Mouse (Mus musculus): Measurements from ENCODE around the gene Arid3a. TPM values are rescaled to one million over a fixed set of nuclear protein-coding genes. Genes with fewer than 3 reads are reported as not detected.
A peak's percentile ranks its signal among the peaks of the same experiment; 100 is the strongest.

Gene Arid3a
- polyA plus RNA-seq, 1 experiment from 2014 or later = 5.4 TPM

DNA sequence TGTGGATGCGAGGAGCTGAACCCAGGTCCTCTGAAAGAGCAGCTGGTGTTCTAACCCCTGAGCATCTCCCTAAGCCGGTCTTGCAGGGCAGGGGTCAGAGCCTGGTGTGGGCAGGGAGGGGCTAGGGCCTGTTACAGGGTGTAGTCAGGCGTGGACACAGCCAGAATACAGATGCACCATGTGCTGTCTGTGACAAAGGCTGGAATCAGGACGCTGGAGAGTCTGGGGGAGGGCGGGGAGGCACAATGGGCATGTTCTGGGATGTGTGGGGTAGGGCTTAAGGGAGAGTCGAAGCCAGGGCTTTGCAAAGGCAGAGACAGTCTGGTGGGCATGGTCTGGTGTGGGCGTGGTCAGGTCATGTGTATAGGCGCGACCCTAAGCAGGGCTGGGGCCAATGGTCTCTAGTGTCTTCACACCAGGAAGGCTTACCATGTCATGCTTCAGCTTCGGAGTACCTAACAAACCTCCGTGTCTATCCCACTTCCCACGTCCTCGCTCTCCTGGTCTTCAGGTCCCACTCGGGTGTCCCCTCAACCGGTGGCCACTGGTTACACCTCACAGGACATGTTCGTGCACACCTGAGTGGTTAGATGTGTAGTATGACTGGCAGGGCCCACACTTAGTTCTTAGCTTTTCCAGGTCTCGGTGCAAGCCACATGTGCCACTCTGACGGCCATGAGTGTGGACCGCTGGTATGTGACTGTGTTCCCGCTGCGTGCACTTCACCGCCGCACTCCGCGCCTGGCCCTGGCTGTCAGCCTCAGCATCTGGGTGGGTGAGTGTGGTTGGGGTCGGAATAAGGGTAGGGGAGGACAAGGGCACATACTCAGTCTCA, 6.6 kb upstream of the Arid3a start:
- peaks cover 61% of the 10 kb centered on the region for H3K27me3 ChIP-seq (ENCODE audit: insufficient read depth, low read length)
- peak overlapping the region; percentile 55; the same call in 1 of the 2 replicates for H3K4me2 ChIP-seq
- H3K9me3 ChIP-seq (ENCODE audit: low read depth, low read length) = no peaks in the 10 kb centered on the region
- DNase-seq = no peak
- H3K9ac ChIP-seq = no peak overlapping the region
- no peak overlapping the region for H3K27ac ChIP-seq (ENCODE audit: low read depth)
- peaks cover 5% of the 10 kb centered on the region; the same call in 1 of the 2 replicates for H3K4me1 ChIP-seq (ENCODE audit: insufficient read depth)
- ATAC-seq (ENCODE audit: insufficient read depth) = no peak
- peak overlapping the region; percentile 28 for H3K4me3 ChIP-seq (ENCODE audit: low read depth, low read length)
- H3K36me3 ChIP-seq (ENCODE audit: insufficient read depth) = no peaks in the 10 kb centered on the region
- whole genome bisulfite sequencing = 17% methylated on average over 26 of the region's 26 CpGs
- TF ChIP-seq CTCF (IDR thresholded peaks at IDR 0.05; ENCODE audit: low read depth) = no peak

- H3K4me2 ChIP-seq = peak within 1 kb of the TSS; percentile 55
- 4% methylated on average over 39 of the region's 41 CpGs for WGBS
- peak within 1 kb of the TSS; percentile 28 for H3K4me3 ChIP-seq (ENCODE audit: low read depth, low read length)
- peaks cover 61% of the 10 kb centered on the region for H3K27me3 ChIP-seq (ENCODE audit: insufficient read depth, low read length)
- no peak within 1 kb of the TSS for H3K27ac ChIP-seq (ENCODE audit: low read depth)
- ATAC-seq (ENCODE audit: insufficient read depth) = no peak
- no peaks in the 10 kb centered on the region for H3K9me3 ChIP-seq (ENCODE audit: low read depth, low read length)
- H3K4me1 ChIP-seq (ENCODE audit: insufficient read depth) = peaks cover 2% of the 10 kb centered on the region; the same call in 1 of the 2 replicates
- peak within 1 kb of the TSS; percentile 34; the same call in 1 of the 2 replicates for H3K9ac ChIP-seq
- no peak for DNase-seq
- H3K36me3 ChIP-seq (ENCODE audit: insufficient read depth) = no peaks in the 10 kb centered on the region
- no peak for TF ChIP-seq CTCF (IDR thresholded peaks at IDR 0.05; ENCODE audit: low read depth)
These were observed 5.8 kb upstream of the Arid3a start, which contains the start of gene R3hdm4 for GRCm38 (mm10) chr10:79920958-79921535. Gene R3hdm4, minus strand, starts transcription at chr10:79921208.

DNA sequence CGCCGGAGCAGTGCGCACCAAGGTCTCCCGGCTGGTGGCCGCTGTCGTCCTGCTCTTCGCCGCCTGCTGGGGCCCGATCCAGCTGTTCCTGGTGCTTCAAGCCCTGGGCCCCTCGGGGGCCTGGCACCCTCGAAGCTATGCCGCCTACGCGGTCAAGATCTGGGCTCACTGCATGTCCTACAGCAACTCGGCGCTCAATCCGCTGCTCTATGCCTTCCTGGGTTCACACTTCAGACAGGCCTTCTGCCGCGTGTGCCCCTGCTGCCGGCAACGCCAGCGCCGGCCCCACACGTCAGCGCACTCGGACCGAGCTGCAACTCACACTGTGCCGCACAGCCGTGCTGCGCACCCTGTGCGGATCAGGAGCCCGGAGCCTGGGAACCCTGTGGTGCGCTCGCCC, 5.3 kb upstream of the Arid3a start:
- peaks cover 61% of the 10 kb centered on the region for H3K27me3 ChIP-seq (ENCODE audit: insufficient read depth, low read length)

DNA sequence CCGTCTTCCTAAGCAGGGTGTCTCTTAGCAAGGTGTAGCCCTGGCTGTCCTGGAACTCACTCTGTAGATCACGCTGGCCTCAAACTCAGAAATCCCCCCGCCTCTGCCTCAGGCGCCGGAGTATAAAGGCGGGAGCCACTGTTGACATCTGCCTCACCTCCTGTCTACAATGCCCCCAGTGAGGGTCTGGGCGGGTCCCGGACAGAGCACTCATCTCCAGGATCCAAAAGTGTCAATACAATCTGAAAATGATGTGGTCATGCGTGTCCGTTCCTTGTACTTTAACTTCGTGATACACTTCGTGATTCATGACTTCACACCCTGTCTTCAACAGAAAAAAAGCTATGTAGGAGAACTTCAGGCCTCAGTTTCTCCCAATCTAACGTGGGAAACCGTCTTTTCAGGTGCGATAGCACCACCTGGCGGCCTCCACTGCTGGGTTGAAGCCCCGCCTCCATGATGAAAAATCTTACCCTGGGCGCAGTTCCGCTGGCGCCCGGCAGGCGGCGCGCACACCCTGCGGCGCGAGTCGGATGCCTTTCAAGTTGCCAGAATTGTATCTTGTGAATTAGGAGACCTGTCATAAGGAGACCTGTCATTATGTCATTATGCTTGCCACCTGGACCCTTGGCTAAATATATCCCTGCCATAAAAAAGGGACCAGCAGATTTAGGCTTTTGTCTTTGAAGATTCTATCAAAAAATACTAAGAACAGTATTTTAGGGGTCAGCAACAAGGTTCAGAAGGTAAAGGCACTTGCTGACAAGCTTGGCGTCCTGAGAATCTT, 1.7 kb upstream of the Arid3a start:
- Histone ChIP-seq H3K36me3 (ENCODE audit: insufficient read depth) (no peaks in the 10 kb centered on the region), H3K27ac (ENCODE audit: low read depth) (no peak overlapping the region), H3K9ac (no peak overlapping the region), H3K27me3 (ENCODE audit: insufficient read depth, low read length) (peaks cover 33% of the 10 kb centered on the region), H3K4me3 (ENCODE audit: low read depth, low read length) (peak overlapping the region; percentile 94; the same call in 1 of the 2 replicates), H3K4me1 (ENCODE audit: insufficient read depth) (peaks cover 8% of the 10 kb centered on the region), H3K9me3 (ENCODE audit: low read depth, low read length) (no peaks in the 10 kb centered on the region), H3K4me2 (peak overlapping the region; percentile 98)
- DNase-seq (peak; percentile 95), ATAC-seq (ENCODE audit: insufficient read depth) (no peak; the same call in 1 of the 2 replicates)
- WGBS = 11% methylated on average over 29 of the region's 29 CpGs
- peak; percentile 100 for TF ChIP-seq CTCF (IDR thresholded peaks at IDR 0.05; ENCODE audit: low read depth)

More for the DNA sequence above, 5.3 kb upstream of the Arid3a start:
- ATAC-seq (ENCODE audit: insufficient read depth) (no peak), DNase-seq (peak; percentile 48)
- Histone ChIP-seq H3K4me1 (ENCODE audit: insufficient read depth) (no peaks in the 10 kb centered on the region; the same call in 1 of the 2 replicates), H3K36me3 (ENCODE audit: insufficient read depth) (no peaks in the 10 kb centered on the region), H3K4me3 (ENCODE audit: low read depth, low read length) (peak overlapping the region; percentile 28), H3K27ac (ENCODE audit: low read depth) (no peak overlapping the region), H3K9ac (peak overlapping the region; percentile 34; the same call in 1 of the 2 replicates), H3K9me3 (ENCODE audit: low read depth, low read length) (no peaks in the 10 kb centered on the region), H3K4me2 (peak overlapping the region; percentile 55)
- 2% methylated on average over 34 of the region's 34 CpGs for WGBS
- TF ChIP-seq CTCF (IDR thresholded peaks at IDR 0.05; ENCODE audit: low read depth) = no peak

- peak; percentile 42 for DNase-seq
- H3K9ac ChIP-seq = peak overlapping the region; percentile 64
- H3K27me3 ChIP-seq (ENCODE audit: insufficient read depth, low read length) = peaks cover 25% of the 10 kb centered on the region
- H3K4me1 ChIP-seq (ENCODE audit: insufficient read depth) = peaks cover 8% of the 10 kb centered on the region
- peak overlapping the region; percentile 94 for H3K4me3 ChIP-seq (ENCODE audit: low read depth, low read length)
- peaks cover 4% of the 10 kb centered on the region; the same call in 1 of the 2 replicates for H3K36me3 ChIP-seq (ENCODE audit: insufficient read depth)
- TF ChIP-seq CTCF (IDR thresholded peaks at IDR 0.05; ENCODE audit: low read depth) = no peak
- H3K27ac ChIP-seq (ENCODE audit: low read depth) = no peak overlapping the region
- 7% methylated on average over 15 of the region's 15 CpGs for WGBS
- peak overlapping the region; percentile 98 for H3K4me2 ChIP-seq
- peak; percentile 2; the same call in 1 of the 2 replicates for ATAC-seq (ENCODE audit: insufficient read depth)
- H3K9me3 ChIP-seq (ENCODE audit: low read depth, low read length) = no peaks in the 10 kb centered on the region
These were observed 905 bp upstream of the Arid3a start for GRCm38 (mm10) chr10:79925785-79926490.

- peak; percentile 80 for DNase-seq
- WGBS = under 1% methylated on average over 54 of the region's 54 CpGs
- Histone ChIP-seq H3K27ac (ENCODE audit: low read depth) (peak overlapping the region; percentile 97), H3K27me3 (ENCODE audit: insufficient read depth, low read length) (peaks cover 10% of the 10 kb centered on the region), H3K4me1 (ENCODE audit: insufficient read depth) (peaks cover 13% of the 10 kb centered on the region), H3K36me3 (ENCODE audit: insufficient read depth) (peaks cover 20% of the 10 kb centered on the region), H3K9ac (peak overlapping the region; percentile 87), H3K4me2 (peak overlapping the region; percentile 98), H3K4me3 (ENCODE audit: low read depth, low read length) (peak overlapping the region; percentile 94), H3K9me3 (ENCODE audit: low read depth, low read length) (no peaks in the 10 kb centered on the region)
- peak; percentile 36 for ATAC-seq (ENCODE audit: insufficient read depth)
- peak; percentile 51 for TF ChIP-seq CTCF (IDR thresholded peaks at IDR 0.05; ENCODE audit: low read depth)
These were observed 634 bp downstream of the Arid3a start for GRCm38 (mm10) chr10:79927324-79928029.
